Mouse (Mus musculus): ENCODE measurements around the gene Cdc42ep5. TPM values are rescaled to one million over a fixed set of nuclear protein-coding genes. Genes with fewer than 3 reads are reported as not detected.

Cdc42ep5 gene
- polyA plus RNA-seq, 1 experiment: 2.7 TPM

- TF ChIP-seq POLR2A (IDR thresholded peaks at IDR 0.05; ENCODE audit: borderline replicate concordance, insufficient read depth, low read length) (no peak), CTCF (IDR thresholded peaks at IDR 0.05; ENCODE audit: borderline replicate concordance, insufficient read depth, low read depth, low read length) (peak; percentile 61; the same call in 1 of the 2 replicates)
- WGBS: 19% methylated on average over 4 of the region's 4 CpGs
- DNase-seq: peak in 1 of 2 experiments; percentile 58
- Histone ChIP-seq H3K4me1 (ENCODE audit: control insufficient read depth, insufficient read depth, low read length) (no peaks in the 10 kb centered on the region), H3K27ac (ENCODE audit: insufficient read depth, low read length) (no peak overlapping the region), H3K27me3 (ENCODE audit: control insufficient read depth, insufficient read depth, low read length) (no peaks in the 10 kb centered on the region), H3K4me3 (replicated peaks; ENCODE audit: insufficient read depth, low read depth, low read length) (no peak overlapping the region)
Observed at GRCm38 (mm10) chr7:4103411-4103810, 61.2 kb downstream of the Cdc42ep5 start.

Other genes starting within 250 kb of the Cdc42ep5 start
- not detected in 2 replicates for gene Lilra6, start 249.4 kb downstream of the Cdc42ep5 start, polyA plus RNA-seq (2012; rRNA removed)
- gene Lair1, start 101.7 kb downstream of the Cdc42ep5 start, polyA plus RNA-seq (2012; rRNA removed): 4.6 and 5.0 TPM in 2 replicates
- gene Ttyh1, start 45.5 kb downstream of the Cdc42ep5 start, polyA plus RNA-seq (2012; rRNA removed): 626 and 638 TPM in 2 replicates
- 587 and 614 TPM in 2 replicates for gene Leng8, start 27.8 kb downstream of the Cdc42ep5 start, polyA plus RNA-seq (2012; rRNA removed)
- 8.8 and 9.7 TPM in 2 replicates for gene Leng9, start 14.5 kb downstream of the Cdc42ep5 start, polyA plus RNA-seq (2012; rRNA removed)
- 0.05 and 0.08 TPM in 2 replicates for gene Lilra5, start 72.9 kb upstream of the Cdc42ep5 start, polyA plus RNA-seq (2012; rRNA removed)
- gene Ncr1, start 172.9 kb upstream of the Cdc42ep5 start, polyA plus RNA-seq (2012; rRNA removed): 0.07 TPM in 1 of 2 replicates, not detected in the other
- gene Gp6, start 232.9 kb upstream of the Cdc42ep5 start, polyA plus RNA-seq (2012; rRNA removed): not detected in 2 replicates

All from cerebellum, adult 2 months (tissue).